Mouse (Mus musculus): ENCODE results near the gene Gm6803. TPM values are rescaled to one million over a fixed set of nuclear protein-coding genes. Genes with fewer than 3 reads are reported as not detected.

Gene Gm6803
- polyA plus RNA-seq (2015; fragmentation: Illumina TruSeq; extraction: RNeasy Lipid Tissue Mini Kit (QIAGEN cat#74804); ENCODE audit: low read depth, low replicate concordance), result not detected

DNA sequence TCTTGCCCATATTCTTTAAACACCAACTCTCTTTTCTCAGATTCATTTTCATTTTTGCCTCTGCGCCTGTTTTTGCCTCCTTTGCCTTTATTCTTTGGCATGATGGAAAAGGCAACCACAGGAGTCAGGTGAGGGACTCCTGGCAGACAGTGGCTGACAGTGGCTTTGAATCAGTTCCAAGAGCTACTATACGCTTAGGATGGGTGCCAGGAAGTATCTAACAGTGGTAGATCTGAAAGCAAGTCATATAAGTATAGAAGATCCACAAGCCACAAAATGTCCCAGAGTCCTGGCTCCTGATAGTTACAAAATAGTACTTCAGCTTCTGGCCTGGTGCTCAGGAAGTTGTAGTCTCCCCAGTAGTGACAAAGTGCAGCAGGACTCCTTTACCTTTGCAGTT, at the start of gene Gm6803:
Gm6803 (minus strand) TSS at position 101 of the 400 bp plus-strand sequence.

DNA sequence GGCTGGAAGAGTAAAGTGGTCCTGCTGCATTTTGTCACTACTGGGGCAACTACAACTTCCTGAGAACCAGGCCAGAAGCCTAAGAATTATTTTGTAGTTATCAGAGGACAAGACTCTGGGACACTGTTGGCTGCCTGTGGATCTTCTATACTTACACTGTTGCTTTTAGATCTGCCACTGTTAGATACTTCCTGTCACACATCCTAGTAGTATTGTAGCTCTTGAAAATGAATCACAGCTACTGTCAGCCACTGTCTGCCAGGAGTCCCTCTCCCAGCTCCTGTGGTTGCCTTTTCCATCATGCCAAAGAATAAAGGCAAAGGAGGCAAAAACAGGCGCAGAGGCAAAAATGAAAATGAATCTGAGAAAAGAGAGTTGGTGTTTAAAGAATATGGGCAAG, 8.1 kb upstream of the Gm6803 start, which contains the start of gene Gm2056:
Gm2056 (plus strand) TSS at position 301 of the 400 bp plus-strand sequence.

DNA sequence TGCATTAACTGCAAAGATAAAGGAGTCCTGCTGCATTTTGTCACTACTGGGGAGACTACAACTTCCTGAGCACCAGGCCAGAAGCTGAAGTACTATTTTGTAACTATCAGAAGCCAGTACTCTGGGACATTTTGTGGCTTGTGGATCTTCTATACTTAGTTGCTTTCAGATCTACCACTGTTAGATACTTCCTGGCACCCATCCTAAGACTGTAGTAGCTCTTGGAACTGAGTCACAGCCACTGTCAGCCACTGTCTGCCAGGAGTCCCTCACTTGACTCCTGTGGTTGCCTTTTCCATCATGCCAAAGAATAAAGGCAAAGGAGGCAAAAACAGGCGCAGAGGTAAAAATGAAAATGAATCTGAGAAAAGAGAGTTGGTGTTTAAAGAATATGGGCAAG, 7.0 kb downstream of the Gm6803 start, which contains the start of gene Gm2075:
Gm2075 (plus strand) TSS at position 301 of the 400 bp plus-strand sequence.

Other genes with a start within 250 kb of the Gm6803 start
- gene Gm21319, start 243.0 kb downstream of the Gm6803 start, polyA plus RNA-seq (2015; fragmentation: Illumina TruSeq; extraction: RNeasy Lipid Tissue Mini Kit (QIAGEN cat#74804); ENCODE audit: low read depth, low replicate concordance), result not detected
- not detected for gene Gm21936, start 223.3 kb downstream of the Gm6803 start, polyA plus RNA-seq (2015; fragmentation: Illumina TruSeq; extraction: RNeasy Lipid Tissue Mini Kit (QIAGEN cat#74804); ENCODE audit: low read depth, low replicate concordance)
- gene BB287469, start 202.2 kb downstream of the Gm6803 start, polyA plus RNA-seq (2015; fragmentation: Illumina TruSeq; extraction: RNeasy Lipid Tissue Mini Kit (QIAGEN cat#74804); ENCODE audit: low read depth, low replicate concordance), result not detected
- not detected for gene Gm2001, start 176.4 kb downstream of the Gm6803 start, polyA plus RNA-seq (2015; fragmentation: Illumina TruSeq; extraction: RNeasy Lipid Tissue Mini Kit (QIAGEN cat#74804); ENCODE audit: low read depth, low replicate concordance)
- gene Gm2016, start 144.7 kb downstream of the Gm6803 start, polyA plus RNA-seq (2015; fragmentation: Illumina TruSeq; extraction: RNeasy Lipid Tissue Mini Kit (QIAGEN cat#74804); ENCODE audit: low read depth, low replicate concordance), result not detected
- not detected for gene Gm2022, start 123.4 kb downstream of the Gm6803 start, polyA plus RNA-seq (2015; fragmentation: Illumina TruSeq; extraction: RNeasy Lipid Tissue Mini Kit (QIAGEN cat#74804); ENCODE audit: low read depth, low replicate concordance)
- gene Gm2035, start 98.9 kb downstream of the Gm6803 start, polyA plus RNA-seq (2015; fragmentation: Illumina TruSeq; extraction: RNeasy Lipid Tissue Mini Kit (QIAGEN cat#74804); ENCODE audit: low read depth, low replicate concordance), result not detected
- gene Gm2042, start 64.7 kb downstream of the Gm6803 start, polyA plus RNA-seq (2015; fragmentation: Illumina TruSeq; extraction: RNeasy Lipid Tissue Mini Kit (QIAGEN cat#74804); ENCODE audit: low read depth, low replicate concordance), result not detected
- not detected for gene Gm2075, start 6.9 kb downstream of the Gm6803 start, polyA plus RNA-seq (2015; fragmentation: Illumina TruSeq; extraction: RNeasy Lipid Tissue Mini Kit (QIAGEN cat#74804); ENCODE audit: low read depth, low replicate concordance)
- gene Gm2056, start 8.2 kb upstream of the Gm6803 start, polyA plus RNA-seq (2015; fragmentation: Illumina TruSeq; extraction: RNeasy Lipid Tissue Mini Kit (QIAGEN cat#74804); ENCODE audit: low read depth, low replicate concordance), result not detected
- not detected for gene Gm16368, start 64.9 kb upstream of the Gm6803 start, polyA plus RNA-seq (2015; fragmentation: Illumina TruSeq; extraction: RNeasy Lipid Tissue Mini Kit (QIAGEN cat#74804); ENCODE audit: low read depth, low replicate concordance)
- not detected for gene Gm10436, start 163.3 kb upstream of the Gm6803 start, polyA plus RNA-seq (2015; fragmentation: Illumina TruSeq; extraction: RNeasy Lipid Tissue Mini Kit (QIAGEN cat#74804); ENCODE audit: low read depth, low replicate concordance)
- gene Gm8332, start 231.3 kb upstream of the Gm6803 start, polyA plus RNA-seq (2015; fragmentation: Illumina TruSeq; extraction: RNeasy Lipid Tissue Mini Kit (QIAGEN cat#74804); ENCODE audit: low read depth, low replicate concordance), result not detected

Measured in brain, adult 10 weeks (tissue).